Mouse (Mus musculus) MEL (cell line): ENCODE measurements around the gene Ttc17. TPM values are rescaled to one million over a fixed set of nuclear protein-coding genes. Genes with fewer than 3 reads are reported as not detected.

Experiments
- DNase-seq: peaks from one replicate; pipeline ENCODE4 v3.0.0; 2011; ENCODE audit warnings: low read depth, low spot score
- H3K27ac ChIP-seq: 2 replicates; pipeline ENCODE4 v1.5.1; 2012; ENCODE audit warnings: low read depth, mild to moderate bottlenecking, control low read depth, low read length, moderate library complexity; ENCODE audit not compliant: control insufficient read depth
- H3K27me3 ChIP-seq, 2 experiments: fragments of 150-350 bp in 1 of 2; sonication (generic) in 1 of 2; 2 replicates each; pipeline ENCODE4 v1.6.1; 2012; ENCODE audit warnings: low read length in 2 of 2, mild to moderate bottlenecking in 2 of 2, improper control_type of control experiment in 1 of 2, moderate library complexity in 1 of 2; ENCODE audit not compliant: insufficient read depth in 2 of 2, control insufficient read depth in 1 of 2
- H3K36me3 ChIP-seq, 2 experiments: 2 replicates each; pipeline ENCODE4 v1.6.1; 2012 to 2014; ENCODE audit warnings: low read length in 2 of 2, improper control_type of control experiment in 1 of 2, inconsistent platforms in 1 of 2, mild to moderate bottlenecking in 1 of 2; ENCODE audit not compliant: insufficient read depth in 2 of 2, control insufficient read depth in 1 of 2
- H3K4me1 ChIP-seq, 2 experiments: fragments of 150-350 bp in 1 of 2; sonication (generic) in 1 of 2; 2 replicates each; pipeline ENCODE4 v1.6.1; 2012; ENCODE audit warnings: low read length in 2 of 2, improper control_type of control experiment in 1 of 2, mild to moderate bottlenecking in 1 of 2; ENCODE audit not compliant: insufficient read depth in 2 of 2, control insufficient read depth in 1 of 2
- H3K4me3 ChIP-seq, 2 experiments: fragments of 150-350 bp in 1 of 2; sonication (generic) in 1 of 2; 2 replicates each; pipeline ENCODE4 v1.5.1; 2012; ENCODE audit warnings: low read depth in 2 of 2, low read length in 2 of 2, mild to moderate bottlenecking in 2 of 2, moderate library complexity in 2 of 2, control low read depth in 1 of 2, improper control_type of control experiment in 1 of 2; ENCODE audit not compliant: control insufficient read depth in 1 of 2, insufficient read depth in 1 of 2
- H3K79me2 ChIP-seq: 2 replicates; pipeline ENCODE4 v1.6.1; 2012; ENCODE audit warnings: mild to moderate bottlenecking, low read length, moderate library complexity; ENCODE audit not compliant: control insufficient read depth, poor library complexity, insufficient read depth
- H3K9ac ChIP-seq: 2 replicates; pipeline ENCODE4 v1.6.1; 2012; ENCODE audit warnings: low read depth, mild to moderate bottlenecking, control low read depth, low read length, moderate library complexity; ENCODE audit not compliant: control insufficient read depth, poor library complexity, severe bottlenecking
- H3K9me3 ChIP-seq: fragments of 150-350 bp; sonication (generic); replicated peaks from 2 replicates; pipeline ENCODE4 v1.6.1; 2012; ENCODE audit warnings: mild to moderate bottlenecking, low read length, improper control_type of control experiment, moderate library complexity; ENCODE audit not compliant: insufficient read depth
- BHLHE40 ChIP-seq: IDR thresholded peaks from 2 replicates; pipeline ENCODE4 v1.6.1; 2012; ENCODE audit warnings: low read depth, mild to moderate bottlenecking, inconsistent platforms, low read length, improper control_type of control experiment, borderline replicate concordance
- CHD2 ChIP-seq: IDR thresholded peaks from 2 replicates; pipeline ENCODE4 v1.6.1; 2011; ENCODE audit warnings: low read length, improper control_type of control experiment
- CTCF ChIP-seq, 3 experiments: IDR thresholded peaks in 2 of 3; conservative IDR thresholded peaks in 1 of 3; 2 replicates each; pipeline ENCODE4 v1.5.1; 2011 to 2012; ENCODE audit warnings: low read length in 3 of 3, low read depth in 2 of 3, mild to moderate bottlenecking in 2 of 3, improper control_type of control experiment in 1 of 3, inconsistent platforms in 1 of 3, mixed read lengths in 1 of 3, moderate library complexity in 1 of 3; ENCODE audit not compliant: control insufficient read depth in 1 of 3, insufficient read depth in 1 of 3, poor library complexity in 1 of 3, severe bottlenecking in 1 of 3
- E2F4 ChIP-seq: IDR thresholded peaks from 2 replicates; pipeline ENCODE4 v1.6.1; 2011; ENCODE audit warnings: low read depth, low read length, improper control_type of control experiment, borderline replicate concordance
- ELF1 ChIP-seq: IDR thresholded peaks from 2 replicates; pipeline ENCODE4 v1.6.1; 2014; ENCODE audit warnings: low read depth, mild to moderate bottlenecking, inconsistent platforms, low read length, improper control_type of control experiment, moderate library complexity
- ETS1 ChIP-seq: IDR thresholded peaks from 2 replicates; pipeline ENCODE4 v1.6.1; 2012; ENCODE audit warnings: low read depth, mild to moderate bottlenecking, inconsistent platforms, low read length, improper control_type of control experiment, moderate library complexity
- HCFC1 ChIP-seq: IDR thresholded peaks from 2 replicates; pipeline ENCODE4 v1.6.1; 2012; ENCODE audit warnings: low read depth, mild to moderate bottlenecking, inconsistent platforms, low read length, improper control_type of control experiment, moderate library complexity
- KAT2A ChIP-seq: conservative IDR thresholded peaks from 2 replicates; pipeline ENCODE4 v1.6.1; 2012; ENCODE audit warnings: low read depth, low read length, improper control_type of control experiment, inconsistent platforms
- MAFK ChIP-seq: IDR thresholded peaks from 2 replicates; pipeline ENCODE4 v1.6.1; 2011; ENCODE audit warnings: low read depth, mild to moderate bottlenecking, low read length, improper control_type of control experiment, borderline replicate concordance
- MAX ChIP-seq: IDR thresholded peaks from 2 replicates; pipeline ENCODE4 v1.6.1; 2011; ENCODE audit warnings: low read length, improper control_type of control experiment
- MAZ ChIP-seq: IDR thresholded peaks from 2 replicates; pipeline ENCODE4 v1.6.1; 2012; ENCODE audit warnings: low read depth, mild to moderate bottlenecking, inconsistent platforms, low read length, improper control_type of control experiment
- MEF2A ChIP-seq: IDR thresholded peaks from 2 replicates; pipeline ENCODE4 v1.6.1; 2014; ENCODE audit warnings: low read depth, mild to moderate bottlenecking, inconsistent platforms, low read length, improper control_type of control experiment; ENCODE audit not compliant: poor library complexity, insufficient replicate concordance, severe bottlenecking; ENCODE audit errors: extremely low read depth
- MXI1 ChIP-seq: IDR thresholded peaks from 2 replicates; pipeline ENCODE4 v1.6.1; 2011; ENCODE audit warnings: mild to moderate bottlenecking, low read depth, low read length, improper control_type of control experiment
- MYB ChIP-seq: IDR thresholded peaks from 2 replicates; pipeline ENCODE4 v1.6.1; 2011; ENCODE audit warnings: mild to moderate bottlenecking, low read depth, low read length, improper control_type of control experiment
- MYC ChIP-seq: IDR thresholded peaks from 2 replicates; pipeline ENCODE4 v1.6.1; 2011; ENCODE audit warnings: low read depth, mild to moderate bottlenecking, low read length, improper control_type of control experiment, moderate library complexity
- NELFE ChIP-seq: IDR thresholded peaks from 2 replicates; pipeline ENCODE4 v1.6.1; 2011; ENCODE audit warnings: low read depth, low read length, improper control_type of control experiment
- POLR2A ChIP-seq, 2 experiments: IDR thresholded peaks; 2 replicates each; pipeline ENCODE4 v1.6.1; 2011 to 2012; ENCODE audit warnings: low read length in 2 of 2, mild to moderate bottlenecking in 2 of 2, control low read depth in 1 of 2, improper control_type of control experiment in 1 of 2, low read depth in 1 of 2, moderate library complexity in 1 of 2; ENCODE audit not compliant: control insufficient read depth in 1 of 2, insufficient read depth in 1 of 2, poor library complexity in 1 of 2
- POLR2AphosphoS2 ChIP-seq: IDR thresholded peaks from 2 replicates; pipeline ENCODE4 v1.6.1; 2011; ENCODE audit warnings: low read length, improper control_type of control experiment
- SIN3A ChIP-seq: IDR thresholded peaks from 2 replicates; pipeline ENCODE4 v1.6.1; 2012; ENCODE audit warnings: low read length, improper control_type of control experiment, inconsistent platforms
- TAL1 ChIP-seq: IDR thresholded peaks from 2 replicates; pipeline ENCODE4 v1.6.1; 2012; ENCODE audit warnings: mild to moderate bottlenecking, inconsistent platforms, low read length, moderate library complexity, mixed read lengths
- TBP ChIP-seq: IDR thresholded peaks from 2 replicates; pipeline ENCODE4 v1.8.0; 2011; ENCODE audit warnings: low read depth, low read length, improper control_type of control experiment
- UBTF ChIP-seq: IDR thresholded peaks from 2 replicates; pipeline ENCODE4 v1.6.1; 2012; ENCODE audit warnings: low read depth, mild to moderate bottlenecking, inconsistent platforms, low read length, improper control_type of control experiment, moderate library complexity, borderline replicate concordance; ENCODE audit not compliant: insufficient read depth
- USF1 ChIP-seq: IDR thresholded peaks from 2 replicates; pipeline ENCODE4 v1.6.1; 2014; ENCODE audit warnings: low read depth, mild to moderate bottlenecking, inconsistent platforms, low read length, improper control_type of control experiment, moderate library complexity
- USF2 ChIP-seq, 2 experiments: IDR thresholded peaks; 2 replicates each; pipeline ENCODE4 v1.6.1; 2011 to 2012; ENCODE audit warnings: improper control_type of control experiment in 2 of 2, low read length in 2 of 2, borderline replicate concordance in 1 of 2, inconsistent platforms in 1 of 2, low read depth in 1 of 2, mild to moderate bottlenecking in 1 of 2; ENCODE audit not compliant: insufficient read depth in 1 of 2
- ZC3H11A ChIP-seq: IDR thresholded peaks from 2 replicates; pipeline ENCODE4 v1.6.1; 2012; ENCODE audit warnings: low read depth, mild to moderate bottlenecking, inconsistent platforms, low read length, improper control_type of control experiment
- ZMIZ1 ChIP-seq: IDR thresholded peaks from 2 replicates; pipeline ENCODE4 v1.6.1; 2012; ENCODE audit warnings: low read depth, mild to moderate bottlenecking, inconsistent platforms, low read length, improper control_type of control experiment, moderate library complexity
- ZNF384 ChIP-seq: IDR thresholded peaks from 2 replicates; pipeline ENCODE4 v1.6.1; 2012; ENCODE audit warnings: low read depth, mild to moderate bottlenecking, inconsistent platforms, low read length, improper control_type of control experiment
- polyA plus RNA-seq, 2 experiments: library from polyadenylated mRNA; stranded (reverse) in 1 of 2; unstranded in 1 of 2; fragments of >175 nt in 1 of 2; fragments of >200 nt in 1 of 2; gene quantifications; 2 replicates each; pipeline versions ENCODE4 v1.2.1 to v1.2.4; 2012; ENCODE audit warnings: low replicate concordance in 2 of 2, low read depth in 1 of 2; ENCODE audit not compliant: insufficient read length in 2 of 2, insufficient read depth in 1 of 2, missing spikeins in 1 of 2
- total RNA-seq: library from RNA; depleted of rRNA; stranded (reverse); fragments of 300-350 nt; gene quantifications from 2 replicates; pipeline ENCODE4 v1.2.3, GENCODE M21; 2012

Ttc17 gene
- total and polyA plus RNA-seq, 3 experiments: 7.0 to 10.2 TPM; not detected in 1

DNA sequence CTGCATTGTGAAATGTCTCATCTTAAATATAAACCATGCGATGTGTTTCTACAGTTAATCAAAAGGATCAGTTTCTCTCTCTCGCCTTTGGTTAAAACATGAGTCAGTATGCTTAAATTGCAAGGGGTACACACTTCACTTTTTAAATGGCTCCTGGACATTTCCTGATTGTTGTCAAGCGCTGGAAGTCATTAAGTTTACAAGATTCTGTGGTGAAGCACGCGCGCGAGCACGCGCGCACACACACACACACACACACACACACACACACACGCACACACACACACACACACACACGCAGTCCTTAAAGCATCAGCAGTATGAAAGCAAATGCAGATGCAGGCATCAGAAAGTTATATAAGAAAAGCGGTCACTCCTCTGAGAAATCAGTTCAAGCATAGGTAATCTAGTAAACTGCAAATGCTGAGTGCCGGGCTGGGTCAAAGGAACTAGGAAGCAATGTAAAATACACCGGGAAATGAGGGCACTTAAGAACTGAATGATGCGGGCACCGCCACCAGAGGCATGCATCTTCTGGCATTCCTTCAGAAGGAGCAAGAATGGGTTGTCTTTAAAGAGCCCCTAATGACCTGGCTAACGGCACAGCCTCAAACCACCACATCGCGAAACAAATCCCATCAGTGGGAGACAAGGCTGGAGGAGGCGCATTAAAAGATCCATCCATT, 949 bp downstream of the Ttc17 start:
- H3K36me3 ChIP-seq: peaks cover 0 to 14% of the 10 kb centered on the region in 2 experiments; a peak in 2 of 4 replicates
- no peaks in the 10 kb centered on the region for H3K9me3 ChIP-seq
- peak overlapping the region; percentile 75 to 86 for H3K4me3 ChIP-seq
- H3K4me1 ChIP-seq: peaks cover 7 to 8% of the 10 kb centered on the region in 2 experiments
- peak overlapping the region; percentile 42 for H3K27ac ChIP-seq
- H3K27me3 ChIP-seq: no peaks in the 10 kb centered on the region
- peak overlapping the region; percentile 84 for H3K9ac ChIP-seq
- H3K79me2 ChIP-seq: peaks cover 25% of the 10 kb centered on the region
- TF ChIP-seq E2F4 (no peak), MEF2A (no peak), MYC (0 out of 2 replicates have a peak, but pooled peaks have one; percentile 53), MAX (peak; percentile 47), CTCF (IDR thresholded peaks at IDR 0.05 in 2 of 3, conservative IDR thresholded peaks at IDR 0.05 in 1 of 3; ENCODE audit: control insufficient read depth in 1 of 3, insufficient read depth in 1 of 3, low read depth in 2 of 3, low read length in 3 of 3, poor library complexity in 1 of 3, severe bottlenecking in 1 of 3) (no peak), MXI1 (peak; percentile 54), ZC3H11A (no peak), BHLHE40 (peak; percentile 54; the same call in 1 of the 2 replicates), UBTF (no peak), USF1 (no peak), MYB (0 out of 2 replicates have a peak, but pooled peaks have one; percentile 14), POLR2A (IDR thresholded peaks at IDR 0.05; ENCODE audit: control insufficient read depth in 1 of 2, insufficient read depth in 1 of 2, low read depth in 1 of 2, low read length in 2 of 2, poor library complexity in 1 of 2) (no peak), HCFC1 (no peak), SIN3A (peak; percentile 31; the same call in 1 of the 2 replicates), KAT2A (no peak)
- peak; percentile 71 for DNase-seq

DNA sequence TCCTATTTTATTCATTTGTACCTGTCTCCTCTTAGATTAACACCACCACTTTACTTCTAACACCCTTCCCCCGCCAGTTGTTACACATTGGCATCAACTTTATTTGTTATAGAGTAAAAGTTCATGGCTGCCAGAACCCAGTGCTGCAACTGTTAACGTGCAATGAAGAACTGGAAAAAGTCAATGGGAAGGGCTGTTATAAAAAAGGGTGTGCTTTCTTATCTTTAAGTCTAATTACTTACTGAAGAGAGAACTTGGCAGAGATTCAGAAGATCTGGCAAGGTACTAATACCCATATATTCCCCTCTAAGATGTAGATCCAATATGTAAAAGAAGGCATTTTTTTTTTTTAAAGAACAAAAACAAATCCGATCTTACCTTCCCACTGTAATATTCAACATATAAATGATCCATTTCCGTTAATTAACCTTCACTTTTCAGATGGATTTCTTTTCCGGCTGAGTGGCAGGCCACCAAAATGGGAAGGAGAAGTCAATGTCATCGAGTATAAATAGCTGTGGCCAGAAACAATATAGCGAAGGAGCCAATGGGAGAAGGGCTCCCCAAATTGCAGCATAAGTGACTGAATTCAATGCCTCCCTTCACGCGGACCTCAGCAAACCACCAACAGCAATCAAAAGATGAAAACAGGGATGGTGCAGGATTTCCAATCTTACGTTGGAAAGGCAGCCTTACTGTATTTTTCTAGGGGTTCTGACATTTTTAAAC, 1.8 kb downstream of the Ttc17 start:
- Histone ChIP-seq H3K4me3 (peak overlapping the region; percentile 28 to 86), H3K9me3 (no peaks in the 10 kb centered on the region), H3K36me3 (peaks cover 0 to 14% of the 10 kb centered on the region in 2 experiments; a peak in 3 of 4 replicates), H3K27ac (peak overlapping the region; percentile 79), H3K4me1 (peaks cover 7 to 8% of the 10 kb centered on the region in 2 experiments), H3K9ac (peak overlapping the region; percentile 84), H3K79me2 (peaks cover 25% of the 10 kb centered on the region), H3K27me3 (no peaks in the 10 kb centered on the region)
- DNase-seq: peak; percentile 85
- TF ChIP-seq ELF1 (no peak), ZMIZ1 (no peak), E2F4 (no peak), BHLHE40 (0 out of 2 replicates have a peak, but pooled peaks have one; percentile 6), CHD2 (no peak), MAFK (no peak), USF2 (IDR thresholded peaks at IDR 0.05; ENCODE audit: borderline replicate concordance in 1 of 2, insufficient read depth in 1 of 2, low read depth in 1 of 2, low read length in 2 of 2) (no peak), MAX (no peak), MAZ (no peak), ETS1 (peak; percentile 73), UBTF (no peak), ZNF384 (peak; percentile 68), NELFE (no peak), TAL1 (no peak), MXI1 (peak; percentile 62), POLR2AphosphoS2 (no peak), USF1 (no peak), POLR2A (IDR thresholded peaks at IDR 0.05; ENCODE audit: control insufficient read depth in 1 of 2, insufficient read depth in 1 of 2, low read depth in 1 of 2, low read length in 2 of 2, poor library complexity in 1 of 2) (no peak), TBP (peak; percentile 71), CTCF (IDR thresholded peaks at IDR 0.05 in 2 of 3, conservative IDR thresholded peaks at IDR 0.05 in 1 of 3; ENCODE audit: control insufficient read depth in 1 of 3, insufficient read depth in 1 of 3, low read depth in 2 of 3, low read length in 3 of 3, poor library complexity in 1 of 3, severe bottlenecking in 1 of 3) (no peak)
